Mouse (Mus musculus): ENCODE measurements around the gene Inf2. TPM values are rescaled to one million over a fixed set of nuclear protein-coding genes. Genes with fewer than 3 reads are reported as not detected.

The Inf2 gene
- total and polyA plus RNA-seq, 3 experiments: 26.1 to 122 (median 55.7) TPM

DNA sequence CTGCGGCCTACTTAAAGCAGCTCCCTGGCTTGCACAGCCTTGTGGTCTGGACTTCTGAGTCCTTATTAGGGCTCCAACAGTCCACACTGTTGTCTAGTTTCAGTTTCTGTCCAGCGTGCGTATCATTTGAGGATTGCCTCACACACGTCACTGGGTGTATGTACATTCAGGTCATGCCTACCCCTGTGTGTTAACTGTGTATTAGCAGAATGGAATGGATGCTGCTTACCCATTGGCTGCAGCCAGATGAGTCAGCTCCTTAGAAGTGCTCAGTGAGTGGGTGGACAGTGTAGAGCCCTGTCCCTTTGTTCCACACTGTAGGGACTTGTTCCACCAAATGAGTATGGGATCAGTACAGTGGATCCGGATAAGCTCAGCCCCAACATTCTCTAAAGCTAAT lies 59.5 kb downstream of the Inf2 start:
- Histone ChIP-seq H3K79me2 (ENCODE audit: control insufficient read depth, insufficient read depth, low read length, poor library complexity) (peaks cover 25% of the 10 kb centered on the region), H3K36me3 (ENCODE audit: control insufficient read depth in 1 of 2, insufficient read depth in 2 of 2, low read length in 2 of 2) (peaks cover 4 to 21% of the 10 kb centered on the region in 2 experiments), H3K4me3 (ENCODE audit: control insufficient read depth in 1 of 2, insufficient read depth in 1 of 2, low read depth in 2 of 2, low read length in 2 of 2) (no peak overlapping the region), H3K4me1 (ENCODE audit: control insufficient read depth in 1 of 2, insufficient read depth in 2 of 2, low read length in 2 of 2) (peaks cover 7 to 31% of the 10 kb centered on the region in 2 experiments; a peak in 3 of 4 replicates), H3K27me3 (ENCODE audit: control insufficient read depth in 1 of 2, insufficient read depth in 2 of 2, low read length in 2 of 2) (no peaks in the 10 kb centered on the region), H3K9ac (ENCODE audit: control insufficient read depth, low read depth, low read length, poor library complexity, severe bottlenecking) (no peak overlapping the region), H3K9me3 (replicated peaks; ENCODE audit: insufficient read depth, low read length) (no peaks in the 10 kb centered on the region), H3K27ac (ENCODE audit: control insufficient read depth, low read depth, low read length) (no peak overlapping the region)
- DNase-seq (ENCODE audit: low read depth, low spot score): no peak
- TF ChIP-seq MYC (IDR thresholded peaks at IDR 0.05; ENCODE audit: low read depth, low read length): no peak
- peak; percentile 4; the same call in 1 of the 2 replicates for TF ChIP-seq TAL1 (IDR thresholded peaks at IDR 0.05; ENCODE audit: low read length)
- no peak for TF ChIP-seq POLR2AphosphoS5 (IDR thresholded peaks at IDR 0.05; ENCODE audit: borderline replicate concordance, low read depth, low read length)
- no peak for TF ChIP-seq JUND (IDR thresholded peaks at IDR 0.05; ENCODE audit: low read depth, low read length)
- TF ChIP-seq ZC3H11A (IDR thresholded peaks at IDR 0.05; ENCODE audit: low read depth, low read length): no peak

DNA sequence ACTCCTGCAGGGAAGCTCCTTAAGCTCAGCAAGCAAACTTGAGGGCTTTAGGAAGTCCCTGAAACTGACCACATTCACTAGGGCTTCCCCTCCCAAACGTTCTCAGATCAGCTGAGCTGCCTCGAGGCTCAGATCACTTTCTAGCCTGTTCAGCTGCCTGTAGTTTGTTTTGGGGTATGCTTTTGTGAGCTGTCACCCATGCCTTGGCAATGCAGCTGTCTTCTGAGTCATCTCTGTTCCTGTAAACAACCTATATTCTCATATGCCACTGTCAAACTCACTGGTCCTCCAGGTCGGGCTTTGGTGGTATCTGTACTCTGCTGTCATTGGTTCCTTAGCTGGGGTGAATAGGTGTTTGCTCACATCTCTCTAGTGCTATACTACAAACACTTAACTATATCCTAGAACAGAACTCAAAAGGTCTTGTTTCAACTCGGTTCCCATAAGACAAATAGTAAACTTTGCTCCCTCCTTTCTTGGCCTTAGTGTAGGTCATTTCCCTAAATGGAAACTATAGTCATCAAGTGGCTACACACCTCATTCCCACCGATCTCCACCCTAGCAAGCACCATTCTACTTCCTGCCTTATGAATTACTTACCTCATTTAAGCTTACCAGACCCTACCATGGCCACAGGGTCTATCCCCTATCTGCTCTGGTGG lies 63.3 kb downstream of the Inf2 start:
- Histone ChIP-seq H3K9me3 (replicated peaks; ENCODE audit: insufficient read depth, low read length) (no peaks in the 10 kb centered on the region), H3K27ac (ENCODE audit: control insufficient read depth, low read depth, low read length) (no peak overlapping the region), H3K79me2 (ENCODE audit: control insufficient read depth, insufficient read depth, low read length, poor library complexity) (peaks cover 5% of the 10 kb centered on the region), H3K4me3 (ENCODE audit: control insufficient read depth in 1 of 2, insufficient read depth in 1 of 2, low read depth in 2 of 2, low read length in 2 of 2) (no peak overlapping the region), H3K4me1 (ENCODE audit: control insufficient read depth in 1 of 2, insufficient read depth in 2 of 2, low read length in 2 of 2) (peaks cover 0 to 5% of the 10 kb centered on the region in 2 experiments; a peak in 1 of 4 replicates), H3K36me3 (ENCODE audit: control insufficient read depth in 1 of 2, insufficient read depth in 2 of 2, low read length in 2 of 2) (peaks cover 2 to 18% of the 10 kb centered on the region in 2 experiments), H3K9ac (ENCODE audit: control insufficient read depth, low read depth, low read length, poor library complexity, severe bottlenecking) (no peak overlapping the region), H3K27me3 (ENCODE audit: control insufficient read depth in 1 of 2, insufficient read depth in 2 of 2, low read length in 2 of 2) (no peaks in the 10 kb centered on the region)
- no peak for DNase-seq (ENCODE audit: low read depth, low spot score)
- TF ChIP-seq CTCF (IDR thresholded peaks at IDR 0.05 in 2 of 3, conservative IDR thresholded peaks at IDR 0.05 in 1 of 3; ENCODE audit: control insufficient read depth in 1 of 3, insufficient read depth in 1 of 3, low read depth in 2 of 3, low read length in 3 of 3, poor library complexity in 1 of 3, severe bottlenecking in 1 of 3) (peak in 1 of 3 experiments; percentile 13; a peak in 1 of 6 replicates), ZKSCAN1 (IDR thresholded peaks at IDR 0.05; ENCODE audit: low read depth, low read length) (no peak), ETS1 (IDR thresholded peaks at IDR 0.05; ENCODE audit: low read depth, low read length) (no peak), POLR2AphosphoS5 (IDR thresholded peaks at IDR 0.05; ENCODE audit: borderline replicate concordance, low read depth, low read length) (peak; percentile 39; the same call in 1 of the 2 replicates)

DNA sequence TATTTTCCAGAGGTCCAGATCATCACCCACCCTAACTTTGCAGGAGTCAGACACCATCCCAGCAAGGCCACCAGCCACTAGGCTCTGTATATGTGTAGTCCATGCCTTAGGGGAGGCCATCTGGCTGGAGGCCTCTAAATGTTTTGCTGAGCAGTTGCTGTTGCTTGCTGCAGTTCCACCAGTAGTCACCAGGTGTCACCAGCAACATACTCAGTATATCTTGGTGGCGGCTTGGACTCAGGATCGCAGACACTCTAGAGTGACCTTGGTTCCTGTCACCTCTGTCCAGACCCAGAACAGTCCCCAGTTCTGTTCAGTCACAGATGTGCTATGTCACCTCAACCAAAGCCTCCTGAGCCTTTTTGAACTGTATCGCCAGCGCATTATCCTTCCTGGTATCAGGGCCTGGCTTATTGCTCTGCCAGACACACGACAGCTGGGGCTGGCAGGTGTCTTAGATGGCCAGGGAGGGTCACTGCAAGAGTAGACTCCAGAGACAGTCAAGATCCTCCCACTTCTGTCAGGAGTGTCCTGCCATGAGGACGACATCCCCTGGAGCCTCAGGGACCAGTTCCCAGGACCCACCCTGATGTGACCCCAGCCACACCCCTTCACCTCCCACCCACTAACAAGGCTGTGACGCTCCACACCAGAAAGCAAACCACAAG lies 64.7 kb downstream of the Inf2 start:
- H3K36me3 ChIP-seq (ENCODE audit: control insufficient read depth in 1 of 2, insufficient read depth in 2 of 2, low read length in 2 of 2): peaks cover 0 to 24% of the 10 kb centered on the region in 2 experiments; a peak in 3 of 4 replicates

More for the DNA sequence above, 64.7 kb downstream of the Inf2 start:
- DNase-seq (ENCODE audit: low read depth, low spot score): peak; percentile 94
- Histone ChIP-seq H3K4me3 (ENCODE audit: control insufficient read depth in 1 of 2, insufficient read depth in 1 of 2, low read depth in 2 of 2, low read length in 2 of 2) (no peak overlapping the region), H3K27me3 (ENCODE audit: control insufficient read depth in 1 of 2, insufficient read depth in 2 of 2, low read length in 2 of 2) (no peaks in the 10 kb centered on the region), H3K4me1 (ENCODE audit: control insufficient read depth in 1 of 2, insufficient read depth in 2 of 2, low read length in 2 of 2) (peaks cover 0 to under 1% of the 10 kb centered on the region in 2 experiments; a peak in 1 of 4 replicates), H3K9me3 (replicated peaks; ENCODE audit: insufficient read depth, low read length) (no peaks in the 10 kb centered on the region), H3K9ac (ENCODE audit: control insufficient read depth, low read depth, low read length, poor library complexity, severe bottlenecking) (no peak overlapping the region), H3K27ac (ENCODE audit: control insufficient read depth, low read depth, low read length) (no peak overlapping the region), H3K79me2 (ENCODE audit: control insufficient read depth, insufficient read depth, low read length, poor library complexity) (no peaks in the 10 kb centered on the region)
- TF ChIP-seq NRF1 (IDR thresholded peaks at IDR 0.05; ENCODE audit: insufficient read depth, low read depth, low read length, poor library complexity, severe bottlenecking) (no peak), POLR2A (IDR thresholded peaks at IDR 0.05; ENCODE audit: control insufficient read depth in 1 of 2, insufficient read depth in 1 of 2, low read depth in 1 of 2, low read length in 2 of 2, poor library complexity in 1 of 2) (peak in 1 of 2 experiments; percentile 50; a peak in 1 of 4 replicates), CTCF (IDR thresholded peaks at IDR 0.05 in 2 of 3, conservative IDR thresholded peaks at IDR 0.05 in 1 of 3; ENCODE audit: control insufficient read depth in 1 of 3, insufficient read depth in 1 of 3, low read depth in 2 of 3, low read length in 3 of 3, poor library complexity in 1 of 3, severe bottlenecking in 1 of 3) (peak in 1 of 3 experiments; percentile 100; a peak in 2 of 6 replicates)

All from MEL (cell line).